Mouse (Mus musculus): ENCODE measurements around the gene Pcid2.

The Pcid2 gene

GRCm38 (mm10) chr8:13105087-13105881 is at the start of gene Pcid2, which contains the start of gene Cul4a:
Gene Pcid2 (minus strand): TSS chr8:13105459.
Gene Cul4a (plus strand): TSS chr8:13105621.
- peak; percentile 96 for DNase-seq (ENCODE audit: low read depth, low spot score)

- DNase-seq (ENCODE audit: low read depth, low spot score) = no peak
Observed at GRCm38 (mm10) chr8:13154099-13154498, 48.8 kb upstream of the Pcid2 start.

- DNase-seq (ENCODE audit: low read depth, low spot score) = no peak
Observed at GRCm38 (mm10) chr8:13150929-13151328, 45.7 kb upstream of the Pcid2 start.

- DNase-seq (ENCODE audit: low read depth, low spot score) = no peak
Observed at GRCm38 (mm10) chr8:13149866-13150265, 44.6 kb upstream of the Pcid2 start.

- no peak for DNase-seq (ENCODE audit: low read depth, low spot score)
Observed at GRCm38 (mm10) chr8:13149287-13149686, 44.0 kb upstream of the Pcid2 start.

GRCm38 (mm10) chr8:13148476-13148875 is 43.2 kb upstream of the Pcid2 start:
- no peak for DNase-seq (ENCODE audit: low read depth, low spot score)

- no peak for DNase-seq (ENCODE audit: low read depth, low spot score)
Observed at GRCm38 (mm10) chr8:13141681-13142080, 36.4 kb upstream of the Pcid2 start.

GRCm38 (mm10) chr8:13139641-13140182 is 34.5 kb upstream of the Pcid2 start:
- no peak for DNase-seq (ENCODE audit: low read depth, low spot score)

GRCm38 (mm10) chr8:13132220-13132619 is 27.0 kb upstream of the Pcid2 start:
- DNase-seq (ENCODE audit: low read depth, low spot score) = peak; percentile 24

GRCm38 (mm10) chr8:13124897-13125296 is 19.6 kb upstream of the Pcid2 start:
- no peak for DNase-seq (ENCODE audit: low read depth, low spot score)

GRCm38 (mm10) chr8:13122887-13123421 is 17.7 kb upstream of the Pcid2 start:
- no peak for DNase-seq (ENCODE audit: low read depth, low spot score)

- no peak for DNase-seq (ENCODE audit: low read depth, low spot score)
Observed at GRCm38 (mm10) chr8:13120882-13121665, 15.8 kb upstream of the Pcid2 start.

- no peak for DNase-seq (ENCODE audit: low read depth, low spot score)
Observed at GRCm38 (mm10) chr8:13118516-13118915, 13.3 kb upstream of the Pcid2 start.

GRCm38 (mm10) chr8:13117096-13117495 is 11.8 kb upstream of the Pcid2 start:
- no peak for DNase-seq (ENCODE audit: low read depth, low spot score)

- DNase-seq (ENCODE audit: low read depth, low spot score) = no peak
Observed at GRCm38 (mm10) chr8:13113232-13113631, 8.0 kb upstream of the Pcid2 start.

GRCm38 (mm10) chr8:13111917-13112316 is 6.7 kb upstream of the Pcid2 start:
- no peak for DNase-seq (ENCODE audit: low read depth, low spot score)

- DNase-seq (ENCODE audit: low read depth, low spot score) = no peak
Observed at GRCm38 (mm10) chr8:13109416-13109960, 4.2 kb upstream of the Pcid2 start.

- DNase-seq (ENCODE audit: low read depth, low spot score) = no peak
Observed at GRCm38 (mm10) chr8:13108967-13109366, 3.7 kb upstream of the Pcid2 start.

- no peak for DNase-seq (ENCODE audit: low read depth, low spot score)
Observed at GRCm38 (mm10) chr8:13107990-13108638, 2.9 kb upstream of the Pcid2 start.

- DNase-seq (ENCODE audit: low read depth, low spot score) = no peak
Observed at GRCm38 (mm10) chr8:13105908-13106551, 771 bp upstream of the Pcid2 start.

GRCm38 (mm10) chr8:13104691-13105086 is 570 bp downstream of the Pcid2 start:
- DNase-seq (ENCODE audit: low read depth, low spot score) = peak; percentile 77
